Mouse (Mus musculus): ENCODE results near the gene Tenm4. TPM values are rescaled to one million over a fixed set of nuclear protein-coding genes. Genes with fewer than 3 reads are reported as not detected.

The Tenm4 gene
- total RNA-seq, 2 experiments from 2014 or later = 111 to 131 TPM

DNA sequence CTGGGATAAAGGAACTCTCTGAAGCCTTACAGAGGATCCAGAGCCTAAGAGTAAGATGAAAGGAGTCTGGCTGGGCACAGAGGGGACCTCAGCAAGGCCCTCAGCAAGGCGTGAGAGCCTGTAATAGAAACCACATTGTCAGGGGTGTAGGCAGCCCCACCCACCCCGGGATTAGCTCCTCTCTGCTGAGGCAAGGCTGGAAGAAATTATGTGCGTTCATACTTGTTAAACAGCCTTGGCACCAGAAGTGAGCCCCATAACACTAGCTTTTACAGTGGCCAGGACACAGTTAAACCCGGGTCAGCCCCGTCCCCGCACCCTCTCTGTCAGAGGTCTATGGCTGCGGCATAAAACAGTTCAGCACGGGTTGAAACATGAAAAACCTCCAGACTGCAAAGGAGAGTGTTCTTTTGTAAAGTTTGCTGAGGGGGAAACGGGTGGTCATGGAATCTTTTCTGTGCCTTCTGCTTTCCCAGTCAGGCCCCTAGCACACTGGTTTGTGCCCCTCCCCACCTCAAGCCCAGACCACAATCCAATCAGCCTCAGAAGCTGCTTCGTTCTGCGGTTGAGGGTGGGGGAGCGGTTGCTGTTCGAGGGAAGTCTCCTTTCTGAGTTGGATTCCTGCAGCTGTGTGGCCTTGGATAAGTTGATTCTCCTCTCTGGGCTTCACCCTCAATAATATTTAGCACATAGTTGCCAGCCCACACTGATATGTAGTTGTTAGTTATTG is 486.2 kb downstream of the Tenm4 start:
- Histone ChIP-seq H3K27ac (no peak overlapping the region), H3K4me3 (no peak overlapping the region)
- TF ChIP-seq CTCF (conservative IDR thresholded peaks at IDR 0.05) = no peak
- DNase-seq (ENCODE audit: low spot score in 2 of 2) = no peak

DNA sequence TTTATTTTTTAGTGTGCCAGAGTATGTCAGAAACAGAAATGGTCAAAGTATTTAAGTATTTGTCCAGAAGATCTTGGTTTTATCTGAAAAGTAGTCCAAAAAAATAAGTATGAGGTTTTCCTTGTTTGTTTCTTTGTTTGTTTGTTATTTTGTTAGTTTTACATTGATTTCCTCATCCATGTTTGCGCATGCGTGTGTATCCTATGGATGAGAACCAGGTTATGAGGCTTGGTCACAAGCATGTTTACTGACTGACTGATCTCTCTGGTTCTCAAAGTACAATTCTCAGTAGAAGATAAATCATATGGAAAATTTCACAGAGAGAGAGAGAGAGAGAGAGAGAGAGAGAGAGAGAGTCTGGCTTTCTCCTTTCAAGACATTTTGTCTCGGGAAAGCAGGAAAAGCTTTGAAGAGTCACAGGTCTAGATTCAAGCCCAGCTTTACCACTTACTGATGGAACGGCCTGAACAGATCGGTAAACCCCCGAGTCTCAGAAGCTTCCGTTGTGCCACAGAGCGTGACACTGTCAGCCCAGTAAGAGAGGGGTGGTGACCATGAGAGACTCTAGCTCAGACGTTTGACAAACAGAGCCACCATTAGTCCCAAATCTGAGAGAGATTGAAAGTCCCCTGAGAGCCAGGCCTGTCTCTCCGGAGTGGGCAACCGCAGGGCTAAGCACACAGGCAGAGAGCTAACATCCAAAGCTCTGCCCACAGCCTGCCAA is 487.0 kb downstream of the Tenm4 start:
- no peak for TF ChIP-seq CTCF (conservative IDR thresholded peaks at IDR 0.05)
- no peak overlapping the region for H3K27ac ChIP-seq
- H3K4me3 ChIP-seq = no peak overlapping the region
- DNase-seq (ENCODE audit: low spot score in 2 of 2) = no peak

DNA sequence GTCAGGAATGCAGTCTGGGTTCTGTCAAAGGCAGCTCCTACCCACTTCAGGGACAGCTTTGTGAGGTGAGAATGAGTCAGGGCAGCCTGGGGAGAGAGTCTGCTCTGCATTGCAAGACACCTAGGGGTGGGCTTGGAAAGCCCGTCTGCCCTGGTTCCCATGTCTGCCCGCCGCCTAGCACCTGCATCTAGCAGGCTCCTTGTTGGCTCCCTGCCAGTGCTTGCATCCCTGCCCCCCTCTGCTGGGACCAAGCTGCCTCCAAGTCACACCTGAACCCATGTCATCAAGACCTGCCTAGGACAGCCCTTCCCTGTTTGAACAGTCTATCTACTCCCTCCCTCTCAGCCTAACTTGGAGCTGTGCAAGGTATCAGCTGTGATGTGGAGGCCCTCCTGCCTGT is 489.9 kb downstream of the Tenm4 start:
- DNase-seq (ENCODE audit: low spot score in 2 of 2) = no peak
- Histone ChIP-seq H3K27ac (no peak overlapping the region), H3K4me3 (no peak overlapping the region)
- no peak for TF ChIP-seq CTCF (conservative IDR thresholded peaks at IDR 0.05)

DNA sequence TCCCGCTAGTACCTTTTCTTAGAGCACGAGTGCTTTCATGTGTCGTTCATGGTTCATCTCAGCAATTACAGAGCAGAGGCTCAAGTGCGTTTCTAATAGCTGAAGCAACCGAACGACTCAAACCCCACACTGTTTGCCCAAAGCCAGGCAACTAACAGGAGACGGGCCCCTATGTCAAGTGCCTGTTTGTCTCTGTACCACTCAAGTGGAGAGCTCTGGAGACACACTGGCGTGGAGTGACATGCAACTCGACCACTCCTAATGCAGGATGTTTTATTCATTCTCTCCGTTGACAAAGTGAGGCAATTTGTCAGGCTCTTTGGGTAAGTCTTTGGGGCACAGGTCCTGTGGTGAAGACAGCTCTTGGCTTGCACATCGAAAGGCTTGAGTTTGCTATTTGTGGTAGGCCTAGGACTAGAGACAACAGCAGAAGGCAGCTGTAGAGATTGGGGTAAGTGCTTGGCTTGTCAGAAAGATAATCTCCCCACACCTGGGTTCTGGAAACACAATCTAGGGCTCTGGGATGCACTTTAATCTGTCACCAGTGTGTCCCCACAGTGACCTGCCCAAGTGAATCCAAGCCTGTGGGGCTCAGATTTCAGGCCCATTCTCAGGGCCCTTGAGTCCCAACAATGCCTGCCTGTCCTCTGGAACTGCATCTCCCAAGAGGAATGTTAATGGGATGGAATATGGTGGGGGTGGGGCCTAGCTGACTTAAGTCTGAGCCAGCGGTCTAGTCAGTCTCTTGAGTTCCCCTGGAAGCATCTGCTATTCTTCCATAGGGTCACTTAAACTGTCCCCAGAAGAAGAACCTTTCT is 490.5 kb downstream of the Tenm4 start:
- Histone ChIP-seq H3K4me3 (no peak overlapping the region), H3K27ac (no peak overlapping the region)
- TF ChIP-seq CTCF (conservative IDR thresholded peaks at IDR 0.05) = no peak
- DNase-seq (ENCODE audit: low spot score in 2 of 2) = no peak

DNA sequence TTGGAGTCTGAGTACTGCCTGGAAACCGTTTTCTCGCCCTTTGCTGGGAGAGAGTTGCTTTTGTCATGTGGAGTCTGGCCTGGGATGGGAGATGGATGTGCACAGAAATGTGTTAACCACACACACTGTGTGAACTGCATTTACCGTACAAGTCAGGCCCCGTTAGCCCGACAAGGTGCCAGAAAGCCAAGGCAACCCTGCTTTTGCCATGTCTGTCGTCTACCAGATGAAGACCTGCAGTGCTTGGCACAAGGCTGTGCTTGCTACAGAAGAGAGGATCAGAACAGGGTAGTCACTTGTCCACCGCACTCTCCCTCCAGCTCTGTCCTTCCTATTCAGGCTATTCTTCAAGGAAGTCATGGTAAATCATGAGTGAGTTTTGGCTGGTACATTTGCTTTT is 492.3 kb downstream of the Tenm4 start:
- DNase-seq (ENCODE audit: low spot score in 2 of 2) = no peak
- Histone ChIP-seq H3K27ac (peak overlapping the region; percentile 15; the same call in 1 of the 2 replicates), H3K4me3 (no peak overlapping the region)
- TF ChIP-seq CTCF (conservative IDR thresholded peaks at IDR 0.05) = no peak

DNA sequence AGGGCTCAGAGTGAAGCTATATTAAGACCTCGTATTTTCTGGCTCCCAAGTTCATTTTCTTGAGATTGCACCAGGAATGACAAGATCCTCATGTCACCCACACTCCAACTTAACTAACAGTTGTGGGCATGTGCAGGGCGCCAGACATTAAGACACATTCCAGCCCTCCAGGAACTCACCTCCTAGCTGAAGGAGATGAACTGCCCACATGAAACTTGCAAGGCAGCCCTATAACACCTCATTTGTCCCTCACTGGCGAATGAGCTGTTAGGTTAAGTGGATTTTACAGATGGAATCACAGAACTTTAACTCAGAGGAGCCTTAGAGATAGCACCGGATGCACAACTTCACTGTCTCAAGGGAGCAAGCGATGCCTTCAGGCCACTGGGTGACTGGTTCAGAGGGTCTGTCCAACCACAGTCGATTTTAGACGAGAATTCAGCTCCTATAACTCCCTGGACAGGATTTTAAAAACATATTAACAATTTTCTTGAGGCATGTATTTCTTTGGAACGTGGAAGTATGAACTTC is 495.4 kb downstream of the Tenm4 start:
- H3K27ac ChIP-seq = no peak overlapping the region
- no peak for TF ChIP-seq CTCF (conservative IDR thresholded peaks at IDR 0.05)
- no peak for DNase-seq (ENCODE audit: low spot score in 2 of 2)
- H3K4me3 ChIP-seq = no peak overlapping the region

DNA sequence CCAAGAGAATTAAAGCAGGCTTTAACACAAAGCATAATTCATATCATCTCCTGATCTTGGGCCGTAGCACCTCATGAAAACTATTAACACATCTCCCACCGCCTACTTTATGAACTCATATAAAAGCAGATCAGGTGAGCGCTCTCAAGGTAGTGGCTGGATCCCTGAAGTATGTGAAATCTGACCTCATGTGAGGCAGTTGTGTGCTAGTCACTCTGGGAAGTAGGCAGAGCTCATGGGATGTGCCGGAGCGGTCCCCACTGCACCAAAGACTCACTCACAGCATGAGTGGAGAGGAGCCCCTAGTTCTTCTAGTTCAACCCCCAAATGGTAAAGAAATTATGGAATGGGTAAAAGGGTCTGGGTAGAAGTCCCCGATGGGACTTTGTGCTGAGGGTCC is 496.6 kb downstream of the Tenm4 start:
- no peak overlapping the region for H3K4me3 ChIP-seq
- no peak for DNase-seq (ENCODE audit: low spot score in 2 of 2)
- TF ChIP-seq CTCF (conservative IDR thresholded peaks at IDR 0.05) = no peak
- H3K27ac ChIP-seq = no peak overlapping the region

DNA sequence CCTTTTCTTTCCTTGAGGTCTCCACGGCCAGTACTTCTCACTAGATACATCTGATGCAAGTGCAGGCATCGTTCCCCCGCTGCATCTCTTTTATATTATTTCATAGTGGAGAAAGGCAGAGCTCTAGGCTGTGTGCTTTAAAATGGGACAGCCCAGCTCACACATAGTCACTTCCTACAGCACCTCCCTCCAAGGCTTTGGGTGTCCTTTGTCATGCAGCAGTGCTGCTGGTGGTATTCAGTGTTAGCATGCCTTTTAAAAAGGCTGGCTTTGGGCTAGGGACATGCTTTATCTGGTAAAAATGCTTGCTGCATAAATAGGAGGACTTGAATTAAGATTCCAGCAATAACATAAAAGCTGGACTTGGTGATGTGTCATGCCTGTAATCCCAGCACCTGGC is 499.0 kb downstream of the Tenm4 start:
- Histone ChIP-seq H3K4me3 (no peak overlapping the region), H3K27ac (no peak overlapping the region; the same call in 1 of the 2 replicates)
- DNase-seq (ENCODE audit: low spot score in 2 of 2) = no peak
- no peak for TF ChIP-seq CTCF (conservative IDR thresholded peaks at IDR 0.05)

DNA sequence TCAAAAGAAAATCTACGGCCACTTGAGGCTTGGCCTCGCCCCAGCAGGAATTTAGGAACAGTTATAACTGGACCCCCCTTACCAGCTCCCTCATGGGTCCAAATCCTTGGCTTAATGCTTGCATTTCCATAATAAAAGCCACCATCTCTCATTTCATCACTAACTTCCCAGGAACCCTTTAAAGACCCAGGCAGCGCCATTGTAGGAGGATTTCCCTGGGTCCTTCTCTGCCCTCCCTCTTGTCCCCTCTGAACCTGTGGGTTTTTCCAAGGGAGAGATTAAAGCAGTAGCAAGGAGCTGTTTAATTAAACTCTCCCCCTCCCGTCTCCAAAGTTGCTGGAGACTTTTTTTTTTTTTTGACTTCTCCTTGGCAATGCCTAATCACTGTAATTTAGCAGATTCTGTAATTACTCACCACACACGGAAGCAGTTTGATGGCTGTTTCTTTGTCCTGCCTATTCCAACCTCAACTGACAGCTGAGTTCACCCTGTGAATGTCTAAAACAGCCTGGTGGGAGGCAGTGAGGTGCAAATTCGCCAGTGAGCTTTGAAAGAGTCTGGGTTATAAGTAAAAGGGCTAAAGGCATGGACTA is 501.4 kb downstream of the Tenm4 start:
- Histone ChIP-seq H3K4me3 (no peak overlapping the region), H3K27ac (0 out of 2 replicates have a peak overlapping the region, but pooled peaks have one; percentile 11)
- no peak for DNase-seq (ENCODE audit: low spot score in 2 of 2)
- no peak for TF ChIP-seq CTCF (conservative IDR thresholded peaks at IDR 0.05)

DNA sequence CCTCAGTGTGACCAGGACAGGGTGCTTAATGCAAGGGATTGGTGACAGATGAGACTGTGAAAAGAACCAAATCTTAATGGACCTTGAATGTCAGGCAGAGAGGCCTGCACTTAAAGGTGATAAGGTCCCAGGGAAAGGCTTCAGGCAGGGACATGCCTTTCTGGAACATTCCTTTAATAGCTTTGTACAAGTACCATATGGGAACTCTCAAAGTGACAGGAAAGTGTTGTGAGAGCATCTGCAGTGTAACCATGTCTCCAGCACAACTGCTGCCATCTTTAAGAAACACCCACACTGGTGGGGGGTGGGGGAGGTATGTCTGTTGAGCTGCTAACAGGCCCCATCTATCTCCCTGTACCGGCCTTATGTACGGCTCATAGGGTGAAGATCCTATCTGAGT is 506.0 kb downstream of the Tenm4 start:
- TF ChIP-seq CTCF (conservative IDR thresholded peaks at IDR 0.05) = no peak
- Histone ChIP-seq H3K27ac (peak overlapping the region; percentile 40), H3K4me3 (no peak overlapping the region)
- peak; percentile 36 to 44 for DNase-seq (ENCODE audit: low spot score in 2 of 2)

DNA sequence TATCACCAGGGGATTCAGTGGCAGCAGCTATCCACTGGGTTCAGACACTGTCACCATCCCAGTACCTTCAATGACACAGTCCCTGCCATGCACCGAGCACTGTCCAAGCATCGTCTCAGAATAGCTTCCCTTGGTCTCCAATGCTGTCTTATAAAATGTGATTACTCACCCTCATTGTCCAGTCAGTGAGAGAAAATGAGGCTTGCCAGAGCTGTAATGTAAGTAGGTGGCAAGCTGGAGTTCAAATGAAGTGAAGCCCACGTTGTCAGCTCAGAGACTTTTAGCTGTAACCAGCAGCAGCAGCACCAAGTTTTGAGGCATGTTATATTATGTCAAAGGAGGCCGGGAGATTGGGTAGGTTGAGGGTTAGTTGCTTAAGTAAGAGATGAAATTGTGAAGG is 507.2 kb downstream of the Tenm4 start:
- H3K27ac ChIP-seq = peak overlapping the region; percentile 0; the same call in 1 of the 2 replicates
- no peak for TF ChIP-seq CTCF (conservative IDR thresholded peaks at IDR 0.05)
- no peak overlapping the region for H3K4me3 ChIP-seq
- no peak for DNase-seq (ENCODE audit: low spot score in 2 of 2)

DNA sequence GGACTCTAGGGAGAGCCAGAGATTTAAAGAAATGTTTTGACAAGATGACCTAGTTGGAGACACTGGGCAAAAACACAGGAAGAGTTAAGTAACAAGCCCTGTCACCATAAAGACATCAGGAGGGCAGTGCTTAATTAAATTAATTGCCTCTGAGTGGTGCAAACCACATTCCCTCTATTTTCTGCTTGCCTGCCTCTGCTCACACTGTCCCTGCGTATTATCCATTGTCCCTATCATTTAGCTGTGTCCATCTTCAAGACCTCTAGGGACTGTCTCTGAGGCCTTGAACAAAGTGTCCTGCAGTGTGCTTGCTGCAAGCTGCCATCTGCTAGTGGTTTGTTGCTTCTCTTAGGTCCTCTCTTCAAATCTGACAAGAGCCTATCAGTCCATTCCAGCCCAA is 508.7 kb downstream of the Tenm4 start:
- H3K27ac ChIP-seq = peak overlapping the region; percentile 74
- TF ChIP-seq CTCF (conservative IDR thresholded peaks at IDR 0.05) = no peak
- DNase-seq (ENCODE audit: low spot score in 2 of 2) = no peak
- H3K4me3 ChIP-seq = no peak overlapping the region
